Mouse (Mus musculus) neural tube, embryonic 11.5 days (tissue): ENCODE measurements around the gene Terf2ip. TPM values are rescaled to one million over a fixed set of nuclear protein-coding genes. Genes with fewer than 3 reads are reported as not detected.

ENCODE experiments used
- ATAC-seq: fragments of 200-750 bp; cut with Nextera tagmentation; 2 replicates; pipeline ENCODE4 v1.8.0; 2017; ENCODE audit warnings: moderate number of reproducible peaks, mild to moderate bottlenecking, moderate TSS enrichment, moderate library complexity; ENCODE audit not compliant: insufficient read depth, low FRiP score, low TSS enrichment
- DNase-seq: peaks from one replicate; pipeline ENCODE4 v3.0.0-alpha.2; 2015; ENCODE audit warnings: low spot score
- H3K27ac ChIP-seq: fragments of 300-500 bp; sonication (generic); 2 replicates; pipeline ENCODE4 v1.5.1; 2014; ENCODE audit warnings: low read depth, mild to moderate bottlenecking, low read length
- H3K27me3 ChIP-seq: fragments of 300-500 bp; sonication (generic); 2 replicates; pipeline ENCODE4 v1.6.1; 2014; ENCODE audit warnings: mild to moderate bottlenecking, low read length, mixed read lengths; ENCODE audit not compliant: control insufficient read depth, insufficient read depth
- H3K36me3 ChIP-seq: fragments of 300-500 bp; sonication (generic); 2 replicates; pipeline ENCODE4 v1.6.1; 2014; ENCODE audit warnings: mild to moderate bottlenecking, low read length, moderate library complexity, mixed read lengths; ENCODE audit not compliant: control insufficient read depth, insufficient read depth
- H3K4me1 ChIP-seq: fragments of 300-500 bp; sonication (generic); 2 replicates; pipeline ENCODE4 v1.6.1; 2014; ENCODE audit warnings: low read length, mixed read lengths; ENCODE audit not compliant: control insufficient read depth, insufficient read depth
- H3K4me2 ChIP-seq: fragments of 300-500 bp; sonication (generic); 2 replicates; pipeline ENCODE4 v1.6.1; 2014; ENCODE audit warnings: low read depth, mild to moderate bottlenecking, moderate library complexity
- H3K4me3 ChIP-seq: fragments of 300-500 bp; sonication (generic); 2 replicates; pipeline ENCODE4 v1.5.1; 2014; ENCODE audit warnings: low read depth, low read length
- H3K9ac ChIP-seq: fragments of 300-500 bp; sonication (generic); 2 replicates; pipeline ENCODE4 v1.6.1; 2014; ENCODE audit warnings: mild to moderate bottlenecking, low read length
- H3K9me3 ChIP-seq: fragments of 300-500 bp; sonication (generic); 2 replicates; pipeline ENCODE4 v1.6.1; 2016; ENCODE audit warnings: low read length; ENCODE audit not compliant: control insufficient read depth
- WGBS: fragments of 180-500 bp; shearing (Covaris S2); extraction: QIAGEN DNeasy Blood & Tissue Kit; methylation state at CpG from one replicate; pipeline ENCODE4 v1.1.7; 2014; 5-methylcytosine and 5-hydroxymethylcytosine counted together
- polyA plus RNA-seq: library from polyadenylated mRNA; unstranded; fragments of >200 nt; fragmentation: Nextera tagmentation; extraction: Ambion mirVana; gene quantifications from 2 replicates; pipeline ENCODE4 v1.2.1, GENCODE M21; 2014

Terf2ip gene
- polyA plus RNA-seq, result 28.7 and 35.4 TPM in 2 replicates

- H3K9me3 ChIP-seq, result no peaks in the 10 kb centered on the region
- peak within 1 kb of the TSS; percentile 85 for H3K4me3 ChIP-seq
- peak; percentile 94 for DNase-seq
- no peaks in the 10 kb centered on the region for H3K36me3 ChIP-seq
- peaks cover 16% of the 10 kb centered on the region for H3K4me1 ChIP-seq
- H3K27ac ChIP-seq, result peak within 1 kb of the TSS; percentile 60; the same call in 1 of the 2 replicates
- H3K9ac ChIP-seq, result peak within 1 kb of the TSS; percentile 80
- H3K27me3 ChIP-seq, result no peaks in the 10 kb centered on the region
- H3K4me2 ChIP-seq, result peak within 1 kb of the TSS; percentile 94
- peak; percentile 92 for ATAC-seq
- under 1% methylated on average over 61 of the region's 61 CpGs for WGBS
Observed at GRCm38 (mm10) chr8:112010997-112011815, at the start of gene Terf2ip, which contains the start of gene Kars. Gene Terf2ip, plus strand, starts transcription at chr8:112011398. Gene Kars, minus strand, starts transcription at chr8:112011323.

DNA sequence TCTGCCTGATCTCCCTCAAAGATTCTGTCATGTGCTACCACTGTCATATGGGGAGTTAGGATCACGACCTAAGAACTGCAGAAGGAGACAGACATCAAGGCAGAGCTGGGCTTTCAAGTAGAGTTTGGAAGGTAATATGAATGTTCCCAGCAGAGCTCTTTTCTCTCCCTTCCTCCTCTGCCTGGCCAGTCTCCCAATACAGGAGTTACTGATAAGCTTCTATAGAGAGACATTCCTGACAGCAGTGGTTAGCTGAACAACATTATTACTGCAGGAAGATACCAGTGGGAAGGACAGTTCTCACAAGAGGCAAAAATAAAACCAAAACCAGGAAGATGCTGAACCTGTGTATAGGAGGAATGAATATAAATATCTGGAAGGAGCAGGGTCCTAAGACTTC lies 48.6 kb upstream of the Terf2ip start:
- WGBS, result 86% methylated on average over 1 of the region's 1 CpGs
- no peaks in the 10 kb centered on the region for H3K4me1 ChIP-seq
- ATAC-seq, result no peak

DNA sequence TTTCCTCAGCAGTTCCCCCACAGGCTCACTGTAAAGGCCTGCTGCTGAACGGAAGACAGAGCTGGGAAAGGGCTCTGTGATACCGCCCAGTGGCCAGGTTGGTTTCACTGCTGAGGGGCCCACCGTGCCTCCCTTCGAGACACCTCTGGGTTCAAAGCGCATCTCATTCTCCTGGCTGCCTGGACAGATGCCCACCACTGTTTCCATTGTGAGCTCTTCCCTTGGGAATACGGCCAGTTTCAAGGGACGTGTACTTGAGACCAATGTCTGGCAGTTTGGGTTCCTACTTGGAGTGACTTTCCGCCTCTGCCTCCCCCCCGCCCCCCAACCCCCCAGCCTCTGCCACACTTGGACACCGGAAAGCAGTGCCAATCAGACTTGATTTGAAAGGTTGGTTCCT lies 48.1 kb upstream of the Terf2ip start:
- H3K27ac ChIP-seq, result no peak overlapping the region
- no peaks in the 10 kb centered on the region; the same call in 1 of the 2 replicates for H3K36me3 ChIP-seq
- WGBS, result 76% methylated on average over 10 of the region's 10 CpGs
- DNase-seq (no peak), ATAC-seq (no peak)
- H3K9ac ChIP-seq, result no peak overlapping the region
- H3K4me1 ChIP-seq, result no peaks in the 10 kb centered on the region
- no peaks in the 10 kb centered on the region for H3K27me3 ChIP-seq
- H3K4me3 ChIP-seq, result no peak overlapping the region
- H3K4me2 ChIP-seq, result no peak overlapping the region
- no peaks in the 10 kb centered on the region for H3K9me3 ChIP-seq

More for the DNA sequence above, 48.6 kb upstream of the Terf2ip start:
- H3K4me2 ChIP-seq, result no peak overlapping the region
- H3K9ac ChIP-seq, result no peak overlapping the region
- H3K9me3 ChIP-seq, result no peaks in the 10 kb centered on the region
- H3K27ac ChIP-seq, result no peak overlapping the region
- no peak for DNase-seq
- H3K27me3 ChIP-seq, result no peaks in the 10 kb centered on the region
- no peaks in the 10 kb centered on the region; the same call in 1 of the 2 replicates for H3K36me3 ChIP-seq
- H3K4me3 ChIP-seq, result no peak overlapping the region

DNA sequence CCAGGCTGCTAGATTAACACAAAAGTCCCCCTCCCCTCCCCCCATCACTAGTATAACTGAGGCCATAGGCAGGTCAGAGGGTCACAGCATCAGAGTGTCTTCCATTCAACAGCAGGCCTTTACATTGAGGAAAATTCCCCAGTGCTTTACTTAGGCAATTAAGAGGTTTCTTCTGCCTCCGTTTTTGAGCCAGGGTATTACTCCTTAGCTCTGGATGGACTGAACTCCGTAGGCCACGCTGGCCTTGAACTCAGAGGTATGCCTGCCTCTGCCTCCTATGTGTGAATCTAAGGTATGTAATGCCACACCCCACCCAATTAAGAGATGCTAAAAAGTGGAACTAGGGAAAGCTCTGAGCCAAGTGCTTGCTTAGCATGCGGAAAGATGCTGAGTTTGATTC lies 47.7 kb upstream of the Terf2ip start:
- DNase-seq (no peak), ATAC-seq (no peak)
- no peak overlapping the region for H3K9ac ChIP-seq
- no peak overlapping the region for H3K27ac ChIP-seq
- no peak overlapping the region for H3K4me3 ChIP-seq
- no peak overlapping the region for H3K4me2 ChIP-seq
- H3K27me3 ChIP-seq, result no peaks in the 10 kb centered on the region
- no peaks in the 10 kb centered on the region; the same call in 1 of the 2 replicates for H3K36me3 ChIP-seq
- no peaks in the 10 kb centered on the region for H3K9me3 ChIP-seq
- WGBS, result 76% methylated on average over 4 of the region's 4 CpGs
- H3K4me1 ChIP-seq, result no peaks in the 10 kb centered on the region

DNA sequence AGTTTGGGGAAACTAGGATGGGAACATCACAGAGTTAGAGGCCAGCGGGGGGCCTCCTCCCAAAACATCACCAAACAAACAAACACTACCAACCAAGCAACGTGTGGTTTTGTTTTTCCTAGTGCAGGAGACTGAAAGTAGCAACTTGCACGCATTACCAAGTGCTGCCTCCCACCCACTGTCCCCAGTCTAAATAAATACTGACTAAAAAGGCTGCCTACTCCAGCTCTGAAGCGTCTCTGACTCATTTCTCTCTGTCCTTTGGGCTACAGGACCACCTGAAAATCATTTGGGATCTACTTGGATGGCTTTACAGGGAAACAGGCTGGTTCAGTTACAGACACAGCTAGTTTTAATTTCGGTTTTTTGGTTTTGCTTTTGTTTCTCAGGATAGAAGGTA lies 46.8 kb upstream of the Terf2ip start:
- Histone ChIP-seq H3K27me3 (no peaks in the 10 kb centered on the region), H3K4me2 (no peak overlapping the region), H3K4me3 (no peak overlapping the region), H3K9ac (no peak overlapping the region), H3K4me1 (no peaks in the 10 kb centered on the region), H3K27ac (no peak overlapping the region), H3K9me3 (no peaks in the 10 kb centered on the region), H3K36me3 (no peaks in the 10 kb centered on the region; the same call in 1 of the 2 replicates)
- DNase-seq, result no peak
- WGBS, result 58% methylated on average over 5 of the region's 5 CpGs
- ATAC-seq, result no peak

DNA sequence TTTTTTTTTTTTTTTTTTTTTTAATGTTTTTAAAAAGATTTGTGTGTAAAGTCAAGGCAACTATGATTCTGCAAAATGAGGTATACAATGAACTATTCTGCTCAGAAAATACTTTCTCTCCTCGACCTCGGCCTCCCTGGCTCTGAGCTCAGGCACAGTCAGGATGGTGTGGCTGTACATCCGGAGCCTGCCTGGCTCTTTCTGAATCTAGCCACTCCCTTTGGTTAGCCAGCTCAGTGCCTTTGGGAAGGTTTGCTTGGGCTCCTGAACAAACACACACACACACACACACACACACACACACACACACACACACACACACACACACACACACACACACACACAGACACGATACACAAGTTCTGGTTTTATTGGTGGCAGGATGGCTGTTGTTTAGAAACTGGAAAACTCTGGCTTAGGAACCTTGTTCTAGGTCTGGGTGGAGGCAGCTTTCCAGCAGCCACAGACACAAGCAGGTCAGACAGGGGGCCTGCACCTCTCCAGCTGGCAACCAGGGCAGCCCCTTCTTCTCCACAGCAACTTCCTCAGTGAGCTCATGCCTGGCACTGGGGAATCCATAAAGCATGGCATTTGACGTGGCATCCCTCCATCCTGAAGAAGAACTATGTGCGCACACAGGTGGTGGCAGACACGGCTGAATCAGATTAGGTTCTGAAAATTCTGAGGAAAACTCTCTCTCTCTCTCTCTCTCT lies 46.2 kb upstream of the Terf2ip start:
- Histone ChIP-seq H3K9me3 (no peaks in the 10 kb centered on the region), H3K36me3 (no peaks in the 10 kb centered on the region; the same call in 1 of the 2 replicates), H3K27me3 (no peaks in the 10 kb centered on the region), H3K4me2 (no peak overlapping the region), H3K9ac (no peak overlapping the region), H3K27ac (no peak overlapping the region), H3K4me3 (no peak overlapping the region), H3K4me1 (no peaks in the 10 kb centered on the region)
- DNase-seq (no peak), ATAC-seq (no peak)
- 82% methylated on average over 7 of the region's 7 CpGs for WGBS

DNA sequence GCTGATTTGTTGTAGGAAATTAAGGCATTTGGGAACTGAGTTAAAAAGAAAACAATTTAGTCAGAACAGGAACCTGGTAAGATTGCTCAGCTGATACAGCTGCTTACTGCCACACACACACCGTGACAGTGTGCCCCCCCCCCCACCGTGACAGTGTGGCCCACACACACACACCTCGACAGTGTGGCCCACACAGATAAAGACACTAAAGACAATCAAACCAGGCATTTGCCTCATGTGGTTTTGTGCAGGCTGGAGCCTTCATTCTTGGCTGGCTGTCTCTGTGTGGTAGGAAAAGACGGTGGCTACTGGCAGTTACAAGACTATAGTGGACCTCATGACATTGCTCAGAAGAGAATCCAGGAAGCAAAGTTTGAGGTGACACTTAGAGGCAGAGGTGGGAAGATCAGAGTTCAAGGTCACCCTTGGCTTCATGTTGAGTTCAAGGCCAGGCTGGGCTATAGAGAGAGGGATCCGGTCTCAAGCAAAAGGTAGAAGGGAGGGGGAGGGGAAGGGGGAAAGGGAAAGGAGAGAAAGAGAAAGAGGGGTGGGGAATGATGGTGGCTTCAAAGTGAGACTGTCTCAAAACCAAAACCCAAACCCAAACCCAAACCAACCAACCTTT lies 43.8 kb upstream of the Terf2ip start:
- no peaks in the 10 kb centered on the region; the same call in 1 of the 2 replicates for H3K36me3 ChIP-seq
- no peak for DNase-seq
- H3K9ac ChIP-seq, result no peak overlapping the region
- H3K27ac ChIP-seq, result no peak overlapping the region
- H3K4me1 ChIP-seq, result no peaks in the 10 kb centered on the region
- no peak overlapping the region for H3K4me3 ChIP-seq
- no peak overlapping the region for H3K4me2 ChIP-seq
- H3K9me3 ChIP-seq, result no peaks in the 10 kb centered on the region
- no peaks in the 10 kb centered on the region for H3K27me3 ChIP-seq
- 84% methylated on average over 5 of the region's 5 CpGs for WGBS
- ATAC-seq, result no peak

GRCm38 (mm10) chr8:111968541-111968940 lies 42.7 kb upstream of the Terf2ip start:
- Histone ChIP-seq H3K9ac (no peak overlapping the region), H3K4me2 (no peak overlapping the region), H3K36me3 (no peaks in the 10 kb centered on the region; the same call in 1 of the 2 replicates), H3K4me1 (no peaks in the 10 kb centered on the region), H3K9me3 (no peaks in the 10 kb centered on the region), H3K4me3 (no peak overlapping the region), H3K27me3 (no peaks in the 10 kb centered on the region), H3K27ac (no peak overlapping the region)
- no peak for ATAC-seq
- DNase-seq, result no peak
- 89% methylated on average over 10 of the region's 10 CpGs for WGBS
